Mouse (Mus musculus): ENCODE results near the gene Mrap2.

The Mrap2 gene

GRCm38 (mm10) chr9:87178534-87178933 is 34.4 kb downstream of the Mrap2 start:
- WGBS, result 67% methylated on average over 7 of the region's 7 CpGs

- 92% methylated on average over 10 of the region's 10 CpGs for WGBS
Observed at GRCm38 (mm10) chr9:87182231-87182630, 38.1 kb downstream of the Mrap2 start.

- WGBS, result 89% methylated on average over 4 of the region's 4 CpGs
Observed at GRCm38 (mm10) chr9:87187336-87187735, 43.2 kb downstream of the Mrap2 start.

DNA sequence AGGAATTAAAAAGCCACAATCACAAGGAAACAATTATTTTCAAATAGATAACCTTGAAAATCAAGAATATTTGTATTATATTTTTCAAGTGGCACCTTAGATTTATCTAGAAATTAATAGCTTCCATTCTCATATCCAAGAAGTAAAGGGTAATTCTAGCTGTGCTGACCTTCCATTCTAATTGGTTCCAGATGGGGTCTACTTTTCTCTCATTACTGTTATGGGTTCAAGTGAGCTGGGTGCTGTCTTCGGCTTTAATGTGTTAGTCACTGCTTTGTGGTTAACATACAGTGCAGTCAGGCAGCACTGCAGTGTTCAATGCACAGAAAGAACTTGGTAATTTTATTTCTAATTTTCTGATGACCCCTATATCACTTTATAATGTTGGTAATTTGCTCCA is 49.6 kb downstream of the Mrap2 start:
- WGBS, result 91% methylated on average over 1 of the region's 1 CpGs

- 50% methylated on average over 3 of the region's 3 CpGs for WGBS
Observed at GRCm38 (mm10) chr9:87197277-87197676, 53.2 kb downstream of the Mrap2 start.

- WGBS, result 88% methylated on average over 6 of the region's 6 CpGs
Observed at GRCm38 (mm10) chr9:87198036-87198435, 53.9 kb downstream of the Mrap2 start.

DNA sequence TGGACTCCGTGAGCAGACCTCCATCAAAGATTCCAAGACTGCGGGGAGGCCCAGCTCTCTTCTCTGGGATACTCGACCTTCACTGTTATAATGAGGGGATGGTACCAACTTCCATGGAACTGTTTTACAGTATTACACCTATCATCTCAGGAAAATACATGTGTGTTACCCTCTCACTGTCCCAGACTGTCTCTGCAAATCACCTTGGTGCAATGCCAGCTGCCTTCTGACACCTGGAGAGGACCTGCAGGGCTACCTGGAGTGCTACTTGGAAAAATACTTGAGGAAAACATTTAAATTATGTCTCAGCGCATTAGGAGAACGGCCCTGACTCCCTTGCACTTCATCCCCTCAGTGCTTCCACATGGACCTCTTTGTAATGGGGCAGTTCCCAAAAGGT is 56.3 kb downstream of the Mrap2 start:
- 95% methylated on average over 5 of the region's 5 CpGs for WGBS

DNA sequence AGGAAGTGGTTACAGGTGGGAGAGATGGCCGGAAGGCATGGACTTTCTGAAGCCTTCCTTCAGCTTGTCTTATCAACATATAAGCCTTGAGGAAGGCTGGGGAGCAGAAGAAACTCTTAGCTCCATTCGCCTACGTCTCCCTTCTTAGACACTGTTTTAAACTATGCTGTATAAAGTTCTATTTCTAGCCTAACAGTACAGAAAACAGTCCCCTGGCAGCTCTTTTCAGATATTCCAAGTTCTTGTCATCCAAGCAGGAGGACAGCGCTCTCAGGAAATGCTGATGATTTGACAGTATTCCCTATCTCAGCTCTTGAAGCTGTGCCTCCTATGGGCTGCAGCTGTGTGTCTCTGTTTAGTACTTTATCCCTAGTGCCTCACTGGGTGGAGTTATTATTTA is 56.8 kb downstream of the Mrap2 start:
- 58% methylated on average over 4 of the region's 4 CpGs for WGBS

DNA sequence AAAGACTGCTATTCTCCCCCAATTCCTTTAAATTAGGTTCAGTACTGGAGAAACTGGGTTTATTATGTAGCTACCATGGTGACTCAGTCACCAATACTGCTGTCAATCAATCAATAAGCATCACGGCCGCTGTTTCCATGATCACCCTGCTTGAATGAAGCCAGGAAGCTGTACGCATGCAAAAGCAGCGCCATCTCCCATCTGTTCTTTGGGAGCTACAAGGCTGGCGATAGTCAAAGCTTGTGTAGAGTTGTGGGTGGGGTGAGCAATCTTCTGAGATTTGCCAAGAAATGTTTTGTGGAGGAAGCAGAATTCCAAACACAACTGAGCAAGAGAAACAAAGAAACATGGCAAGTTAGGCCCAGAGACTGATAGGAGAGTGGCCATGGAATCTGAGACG is 58.3 kb downstream of the Mrap2 start:
- WGBS, result 46% methylated on average over 6 of the region's 6 CpGs

- 94% methylated on average over 9 of the region's 9 CpGs for WGBS
Observed at GRCm38 (mm10) chr9:87210830-87211339, 66.8 kb downstream of the Mrap2 start.

DNA sequence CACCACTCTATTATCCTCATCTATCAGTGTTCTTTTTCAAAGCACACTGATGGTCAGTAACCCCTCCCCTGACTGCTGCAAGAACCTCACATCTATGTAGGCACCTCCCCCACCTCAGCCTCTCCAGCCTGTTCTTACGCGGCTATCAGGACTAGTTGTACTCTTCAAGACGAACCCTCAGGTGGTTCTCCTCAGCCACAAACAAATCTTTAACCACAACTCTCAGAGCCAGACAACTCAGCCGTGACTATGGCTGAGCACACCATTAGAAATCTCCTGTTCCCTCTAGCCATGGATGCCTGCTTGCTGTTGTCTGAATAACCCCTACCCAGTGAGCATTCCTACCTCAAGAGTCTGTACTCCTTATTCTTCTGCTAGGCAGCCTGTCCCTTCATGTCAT is 69.1 kb downstream of the Mrap2 start:
- WGBS, result 94% methylated on average over 4 of the region's 4 CpGs

All from cerebral cortex, adult 2 months (tissue).